Mouse (Mus musculus) lung, adult 10 weeks (tissue): Measurements from ENCODE around the gene Slc8b1. TPM values are rescaled to one million over a fixed set of nuclear protein-coding genes. Genes with fewer than 3 reads are reported as not detected.

Experiments
- polyA plus RNA-seq: library from polyadenylated mRNA; stranded (reverse); fragments of 350-450 nt; fragmentation: Illumina TruSeq; extraction: RNeasy Lipid Tissue Mini Kit (QIAGEN cat#74804); gene quantifications from one replicate; pipeline ENCODE4 v1.2.3, GENCODE M21; 2014; ENCODE audit warnings: low read depth, low replicate concordance; ENCODE audit not compliant: insufficient read depth

Slc8b1 gene
- 12.8 TPM for polyA plus RNA-seq

DNA sequence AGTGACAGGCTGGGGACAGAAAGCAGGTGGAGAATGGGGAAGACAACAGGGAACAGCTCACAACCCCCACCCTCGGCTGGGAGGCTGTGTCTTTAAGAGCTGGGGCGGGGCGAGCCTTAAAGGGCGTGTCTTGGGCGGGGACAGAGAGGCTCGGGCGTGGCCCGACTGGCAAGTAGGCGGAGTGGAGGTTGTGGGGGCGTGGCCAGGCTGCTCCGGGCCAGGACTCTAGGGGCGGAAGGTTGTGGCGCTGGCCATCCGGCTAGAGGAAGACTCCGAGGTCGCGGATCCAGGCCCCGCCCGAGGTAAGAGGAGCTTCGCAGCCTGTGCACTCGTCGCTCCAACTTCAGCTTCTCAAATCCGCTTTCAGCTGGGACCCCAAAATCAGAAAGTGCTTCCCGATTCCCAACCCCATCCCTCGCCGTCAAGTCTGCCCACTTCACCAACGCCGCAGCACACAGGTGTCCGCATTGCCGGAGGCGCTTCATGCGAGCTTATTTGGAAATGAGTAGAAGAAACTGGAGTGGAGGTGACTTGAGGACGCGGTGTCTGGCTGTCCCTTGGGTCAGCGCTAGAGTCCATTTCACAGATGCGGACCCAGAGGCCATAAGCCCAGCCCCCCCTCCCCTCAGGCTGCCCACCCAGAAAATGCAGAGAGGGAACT is at the start of gene Slc8b1:
Slc8b1 (plus strand) TSS at position 187 of the 661 bp plus-strand sequence.

DNA sequence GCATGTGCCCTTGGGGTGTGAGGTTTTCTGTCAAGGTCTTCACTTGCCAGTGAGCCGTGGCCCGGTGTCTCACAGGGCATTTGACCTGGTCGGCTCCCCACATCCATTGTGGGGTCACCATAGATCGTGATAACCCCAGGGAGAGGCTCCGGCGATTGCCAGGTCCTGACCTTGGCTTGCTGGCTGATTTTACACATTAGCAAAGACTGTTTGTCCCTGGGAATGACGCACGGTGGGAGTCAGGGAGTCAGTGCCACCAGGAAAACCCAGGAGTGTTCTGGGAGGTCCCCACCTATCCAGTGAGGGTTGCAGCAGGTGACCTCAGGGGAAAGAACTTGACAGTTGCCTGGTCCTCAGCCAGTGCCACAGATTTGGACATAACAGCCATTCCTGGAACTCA is 38.2 kb upstream of the Slc8b1 start, which contains the start of gene Sdsl:
Sdsl (minus strand) TSS at position 41 of the 400 bp plus-strand sequence.

DNA sequence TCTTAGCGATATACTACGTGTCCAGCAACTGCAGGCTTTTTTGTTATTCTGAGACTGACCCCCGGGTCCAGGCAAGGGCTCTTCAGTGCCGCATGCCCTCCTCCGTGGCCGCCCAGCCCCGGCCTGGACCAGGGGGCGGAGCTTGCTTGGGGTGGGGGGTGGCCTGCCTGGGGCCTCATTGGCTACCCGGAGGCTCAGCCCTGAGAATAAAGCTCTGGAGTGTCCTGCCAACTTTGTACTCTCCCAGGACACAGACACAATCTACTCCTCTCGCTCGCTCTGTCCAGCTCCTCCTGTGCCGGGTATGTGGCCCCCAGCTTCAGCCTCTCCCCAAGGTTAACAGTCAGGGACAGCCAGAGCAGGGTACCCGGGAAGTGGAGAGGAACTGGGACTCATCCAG is 34.7 kb upstream of the Slc8b1 start, which contains the start of gene Sds:
Sds (plus strand) TSS at position 231 of the 400 bp plus-strand sequence.

DNA sequence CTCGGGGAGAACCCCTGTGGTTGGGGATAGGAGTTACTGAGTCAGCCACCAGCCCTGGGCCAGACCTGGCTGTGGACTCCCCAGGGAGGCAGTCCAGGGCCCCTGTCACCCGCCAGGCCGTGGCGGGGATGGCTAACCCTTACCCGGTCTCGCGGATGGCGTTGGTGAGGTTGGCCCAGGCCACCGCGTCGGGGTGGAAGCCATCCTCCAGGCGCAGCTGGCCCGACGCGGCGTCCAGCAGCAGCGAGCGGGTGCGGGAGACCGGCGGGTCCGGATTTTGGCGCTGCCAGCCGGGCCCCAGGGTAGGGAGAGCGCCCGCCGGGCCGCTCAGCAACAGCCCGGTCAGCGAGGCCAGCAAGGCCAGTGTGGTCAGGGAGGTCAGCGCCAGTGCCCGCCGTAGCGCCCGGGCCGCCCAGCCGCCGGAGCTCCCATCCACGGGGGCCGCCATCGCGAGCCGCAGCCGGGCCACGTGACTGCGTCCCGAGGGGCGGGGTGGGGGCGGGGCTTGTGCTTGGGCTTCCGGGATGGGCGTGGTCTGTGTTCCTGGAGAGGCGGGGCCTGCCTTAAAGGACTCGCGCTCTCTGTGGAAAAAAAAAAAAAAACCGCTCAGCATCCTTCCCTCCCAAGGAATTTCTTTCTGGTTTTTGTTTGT is 7.7 kb upstream of the Slc8b1 start, which contains the start of gene Plbd2:
Plbd2 (minus strand) TSS at position 482 of the 652 bp plus-strand sequence.

Other genes starting within 250 kb of the Slc8b1 start
- not detected for gene Lhx5, start 79.5 kb upstream of the Slc8b1 start, polyA plus RNA-seq
- 1.1 TPM for gene Sdsl, start 38.4 kb upstream of the Slc8b1 start, polyA plus RNA-seq
- 0.66 TPM for gene Sds, start 34.6 kb upstream of the Slc8b1 start, polyA plus RNA-seq
- gene Plbd2, start 7.5 kb upstream of the Slc8b1 start, polyA plus RNA-seq: 14.2 TPM
- gene Tpcn1, start 77.5 kb downstream of the Slc8b1 start, polyA plus RNA-seq: 12.5 TPM
- gene Iqcd, start 77.8 kb downstream of the Slc8b1 start, polyA plus RNA-seq: 1.7 TPM
- gene Rita1, start 101.4 kb downstream of the Slc8b1 start, polyA plus RNA-seq: 7.6 TPM
- 18.2 TPM for gene Ddx54, start 101.6 kb downstream of the Slc8b1 start, polyA plus RNA-seq
- 0.83 TPM for gene Cfap73, start 123.1 kb downstream of the Slc8b1 start, polyA plus RNA-seq
- 0.45 TPM for gene Rasal1, start 137.6 kb downstream of the Slc8b1 start, polyA plus RNA-seq
- gene Dtx1, start 200.8 kb downstream of the Slc8b1 start, polyA plus RNA-seq: 4.4 TPM
- 2.7 TPM for gene Oas2, start 238.7 kb downstream of the Slc8b1 start, polyA plus RNA-seq